Mouse (Mus musculus) MEL-GATA-1-ER (cell line): ENCODE results near the gene Fgfr2.

Experiments
- DNase-seq: peaks from one replicate; pipeline ENCODE4 v3.0.0-alpha.2; 2012; ENCODE audit warnings: low read depth; ENCODE audit errors: extremely low read depth

The Fgfr2 gene

DNA sequence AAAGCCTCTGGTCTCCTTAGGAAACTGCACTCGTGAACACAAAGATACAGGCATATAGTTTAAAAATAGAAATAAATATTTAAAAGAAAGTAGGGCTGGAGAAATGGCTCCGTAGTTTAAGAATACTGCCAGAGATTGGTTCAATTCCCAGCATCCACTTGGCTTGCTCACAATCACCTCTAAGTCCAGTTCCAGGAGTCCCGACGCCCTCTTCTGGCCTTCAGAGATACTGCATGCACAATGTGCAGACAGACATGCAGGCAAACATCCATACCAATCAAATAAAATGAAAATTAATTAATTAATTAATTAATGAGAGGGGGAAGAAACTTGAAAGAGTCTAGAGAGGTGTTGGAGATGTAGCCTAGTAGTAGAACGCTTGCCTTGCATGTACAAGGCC is 2856.1 kb downstream of the Fgfr2 start:
- DNase-seq: no peak

DNA sequence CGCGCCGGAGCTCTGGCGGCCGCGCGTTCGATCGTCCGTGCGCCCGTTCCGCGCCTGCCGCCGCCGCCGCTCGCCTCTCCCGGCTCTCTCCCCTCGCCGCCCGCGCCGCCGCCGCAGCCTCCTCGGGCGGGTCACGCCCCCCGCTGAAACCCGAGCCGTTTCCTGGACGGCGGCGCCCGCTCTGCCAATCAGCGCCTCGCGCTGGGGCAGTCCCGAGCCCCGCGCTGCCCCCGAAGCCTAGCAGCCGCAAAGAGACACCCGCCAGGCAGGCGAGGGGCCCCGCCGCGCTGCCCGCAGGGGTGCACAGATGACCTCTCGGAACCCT is 2857.0 kb downstream of the Fgfr2 start:
- DNase-seq: no peak

DNA sequence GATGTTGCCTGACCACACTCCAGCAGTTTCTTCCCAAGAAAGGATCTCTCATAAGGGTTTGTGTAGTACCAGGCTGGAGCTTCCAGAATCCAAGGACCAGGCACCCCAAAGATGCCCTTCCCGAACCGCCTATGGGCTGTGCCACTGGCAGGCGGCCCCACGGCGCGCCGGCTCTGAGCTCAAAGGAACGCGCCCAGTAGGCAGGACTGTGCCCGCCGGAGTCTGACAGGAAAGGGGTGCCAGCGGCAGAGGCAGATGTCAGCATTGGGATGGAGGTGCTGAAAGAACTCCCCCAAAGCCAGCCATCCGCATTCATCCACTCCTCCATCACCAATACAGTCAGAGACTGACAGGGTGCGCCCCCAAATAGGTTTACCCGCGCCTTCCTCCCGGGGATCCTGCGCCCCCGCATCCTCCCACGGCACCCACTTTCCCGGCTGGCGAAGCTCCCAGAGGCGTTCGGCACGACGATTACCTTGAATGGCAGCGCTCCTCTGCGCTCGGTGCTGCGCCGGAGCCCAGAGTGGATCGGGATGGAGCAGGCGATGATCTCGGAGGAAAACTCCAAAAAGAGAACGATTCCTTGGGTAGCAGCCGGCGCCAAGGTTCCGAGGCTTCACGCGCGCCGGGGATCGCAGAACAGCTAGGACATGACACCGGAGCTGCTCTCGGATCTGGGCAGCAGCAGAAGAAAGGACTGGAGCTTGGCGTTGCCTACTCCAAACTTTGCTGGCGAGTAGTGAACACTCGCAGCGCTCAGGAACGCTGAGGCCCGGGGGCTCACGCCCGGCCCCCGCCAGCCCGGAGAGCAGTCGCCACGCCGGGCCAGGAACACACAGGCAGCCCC is 2857.6 kb downstream of the Fgfr2 start:
- DNase-seq: no peak

DNA sequence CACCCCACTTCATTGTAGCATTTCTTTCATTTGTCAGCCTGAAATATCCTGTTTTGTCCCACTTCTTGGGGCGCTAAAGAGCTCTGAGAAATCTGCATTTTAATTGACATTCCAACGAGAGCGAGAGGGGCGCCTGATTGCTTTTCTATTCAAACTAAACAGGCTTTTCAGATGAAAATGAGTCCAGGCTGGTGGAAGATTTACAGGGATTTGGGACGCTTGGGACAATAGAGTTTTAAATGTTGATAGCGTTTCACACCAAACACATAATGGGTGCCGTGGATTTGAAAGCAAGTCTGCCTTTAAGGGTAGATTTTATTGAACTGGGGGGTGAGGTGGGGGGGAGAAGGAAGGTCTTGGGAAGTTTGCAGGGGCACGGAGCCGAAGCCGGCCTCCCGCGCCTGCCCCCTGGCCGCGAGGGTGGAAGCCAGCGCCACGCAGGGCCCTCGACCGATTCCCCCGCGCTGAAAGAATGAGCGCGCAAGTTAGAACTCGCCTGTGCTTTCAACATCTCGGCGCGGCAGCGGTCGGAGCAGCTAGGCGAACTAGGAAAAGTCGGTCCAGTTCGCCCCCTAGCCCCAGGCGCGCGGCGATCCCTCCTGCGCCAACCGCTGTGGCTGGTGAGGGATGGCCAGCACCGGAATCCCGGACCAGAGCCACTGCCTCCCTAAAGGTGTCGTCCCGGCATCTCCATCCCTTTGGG is 2858.4 kb downstream of the Fgfr2 start:
- no peak for DNase-seq

DNA sequence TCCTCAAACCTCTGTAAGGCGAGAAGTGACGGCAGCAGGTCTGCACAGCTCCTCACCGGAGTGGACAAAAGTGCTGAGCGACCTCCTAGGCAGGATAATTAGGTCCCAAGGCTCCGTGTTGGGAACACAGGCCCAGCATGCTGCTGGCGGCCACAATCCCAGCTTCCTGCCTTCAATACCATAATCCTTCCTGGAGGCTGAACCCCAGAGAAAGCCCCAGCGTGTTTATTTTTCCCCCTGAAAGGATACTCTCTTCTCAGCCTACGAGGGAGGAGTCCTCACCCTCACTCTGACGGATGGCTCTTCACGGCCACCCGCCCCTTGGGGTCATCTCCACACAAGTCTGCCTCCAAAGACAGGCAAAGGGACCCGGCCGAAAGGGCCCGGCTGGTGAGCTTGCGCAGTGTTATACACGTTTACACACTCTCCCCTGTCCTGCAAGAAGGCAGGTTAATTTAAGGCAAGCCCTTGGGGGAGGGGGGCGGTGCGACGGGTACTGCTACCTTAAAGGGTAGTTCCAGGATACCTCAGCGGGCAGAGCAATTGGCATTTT is 2859.3 kb downstream of the Fgfr2 start:
- DNase-seq: no peak

DNA sequence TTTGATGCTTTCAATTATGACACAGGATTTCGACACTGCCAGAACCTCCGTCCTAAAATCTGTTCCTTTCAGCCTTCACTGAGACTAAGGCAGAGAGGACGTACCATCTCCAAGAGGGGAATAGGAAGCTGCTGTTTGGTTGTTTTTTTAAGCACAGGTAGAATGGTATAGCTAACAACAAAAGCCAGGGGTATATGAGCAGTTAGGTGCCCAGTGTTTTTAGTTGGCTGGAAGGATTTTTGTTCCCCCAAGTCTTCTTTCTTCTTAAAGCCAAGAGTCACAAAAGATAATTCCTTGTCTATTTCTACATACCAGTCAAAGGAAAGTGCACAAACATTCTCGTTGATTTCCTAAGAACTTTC is 2859.9 kb downstream of the Fgfr2 start:
- no peak for DNase-seq

DNA sequence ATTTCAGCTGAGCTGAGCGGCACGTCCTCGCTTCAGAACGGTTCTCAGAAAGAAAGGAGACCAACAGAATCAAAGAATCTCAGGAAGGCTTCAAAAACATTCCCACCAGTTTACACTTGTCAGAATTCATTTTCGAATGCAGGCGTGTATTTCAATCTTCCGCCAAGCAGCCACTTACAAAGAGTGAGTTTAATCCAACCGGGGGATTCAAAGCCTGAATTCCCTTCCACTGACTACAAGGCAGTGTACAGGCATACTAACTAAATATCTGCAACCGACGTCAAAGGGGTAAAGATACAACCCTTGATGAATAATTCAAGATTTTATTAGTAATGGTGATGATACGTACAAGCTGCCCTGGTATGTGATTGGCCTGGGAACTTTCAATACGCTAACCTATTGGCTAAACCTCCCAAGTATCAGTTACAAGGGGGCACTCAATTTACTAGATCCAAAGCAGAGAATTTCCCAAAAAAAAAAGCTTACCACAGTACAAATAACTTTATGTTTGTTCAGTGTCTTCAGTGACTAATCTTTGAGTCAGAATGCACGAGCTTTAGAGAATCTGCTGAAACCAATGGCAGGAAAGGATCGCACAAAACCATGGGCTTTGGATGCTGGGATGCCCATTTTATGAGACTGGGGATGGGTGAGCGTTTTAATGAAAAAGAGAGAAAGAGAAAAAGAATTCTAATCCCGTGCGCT is 2860.5 kb downstream of the Fgfr2 start:
- DNase-seq: no peak

DNA sequence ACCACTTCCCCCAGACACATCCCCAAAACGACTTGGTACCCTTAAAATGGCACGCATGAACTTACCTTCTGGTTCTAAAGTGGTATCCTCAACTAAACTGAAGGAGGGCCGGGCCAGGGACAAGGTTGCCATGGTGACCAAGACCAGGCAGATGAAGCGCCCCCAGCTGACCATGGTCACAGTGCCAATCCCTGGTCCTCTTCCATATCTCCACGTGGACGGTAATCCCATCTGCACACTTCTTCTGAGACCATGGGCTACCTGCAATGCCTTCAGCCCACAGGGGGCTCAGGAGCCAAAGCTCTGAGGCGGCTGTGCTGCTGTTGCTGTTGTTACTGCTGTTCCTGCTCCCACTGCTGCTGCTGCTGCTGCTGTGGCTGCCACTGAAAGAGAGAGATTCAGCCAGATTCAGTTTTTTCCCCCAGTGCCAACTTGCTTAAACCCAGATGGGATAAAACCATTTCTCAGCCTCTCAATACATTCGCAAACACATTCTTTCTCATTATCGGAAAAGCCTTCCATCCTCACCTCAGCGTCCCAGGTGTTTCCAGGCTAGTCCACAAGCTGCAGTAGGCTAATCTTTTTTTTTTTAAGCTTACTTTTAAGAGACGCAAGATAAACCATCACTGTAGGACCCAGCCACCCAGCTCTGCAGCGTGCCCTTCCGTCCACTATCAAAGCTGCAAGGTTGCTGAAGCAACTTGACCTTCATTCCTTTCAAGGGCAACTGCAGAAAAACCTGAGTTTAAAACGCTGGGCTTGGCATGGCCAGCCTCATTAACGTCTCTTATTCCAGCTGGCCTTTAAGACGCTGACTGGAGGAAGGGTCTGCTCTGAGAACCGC is 2861.2 kb downstream of the Fgfr2 start:
- DNase-seq: no peak

DNA sequence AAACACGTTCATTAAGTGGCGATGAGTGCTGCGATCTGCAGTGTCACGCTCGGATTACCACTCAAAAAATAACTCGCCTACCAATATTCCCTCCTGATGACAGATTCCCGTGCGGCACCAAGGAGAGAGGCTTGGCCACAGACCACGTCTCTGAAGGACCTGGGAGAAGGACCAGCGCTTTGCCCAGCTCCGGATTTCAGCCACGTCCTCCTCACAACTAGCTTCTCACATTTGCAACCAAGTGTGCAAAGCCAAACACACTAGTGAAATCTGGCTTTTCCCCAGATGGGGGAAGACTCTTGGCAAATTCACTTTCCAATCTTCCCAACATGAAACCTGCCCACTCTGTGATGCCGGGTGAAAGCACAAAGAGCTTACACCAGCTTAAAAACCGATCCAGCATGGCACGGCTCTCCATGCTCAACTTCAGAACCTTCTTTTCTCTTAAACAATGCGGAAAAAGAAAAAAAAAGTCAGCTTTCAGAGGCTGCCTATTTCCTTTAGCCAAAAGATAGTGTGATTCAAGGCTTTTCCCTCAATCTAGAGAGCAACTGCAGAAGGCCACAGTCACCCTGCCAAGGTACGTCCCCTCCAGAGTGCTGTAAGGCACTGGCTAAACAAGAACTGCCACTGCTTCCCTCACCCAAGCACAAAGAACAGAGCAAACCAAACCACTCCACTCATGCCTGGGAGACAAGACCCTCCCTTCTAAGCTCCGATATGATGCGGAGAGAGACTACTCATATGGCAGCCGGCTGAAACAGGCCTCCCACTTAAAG is 2862.1 kb downstream of the Fgfr2 start:
- DNase-seq: no peak

DNA sequence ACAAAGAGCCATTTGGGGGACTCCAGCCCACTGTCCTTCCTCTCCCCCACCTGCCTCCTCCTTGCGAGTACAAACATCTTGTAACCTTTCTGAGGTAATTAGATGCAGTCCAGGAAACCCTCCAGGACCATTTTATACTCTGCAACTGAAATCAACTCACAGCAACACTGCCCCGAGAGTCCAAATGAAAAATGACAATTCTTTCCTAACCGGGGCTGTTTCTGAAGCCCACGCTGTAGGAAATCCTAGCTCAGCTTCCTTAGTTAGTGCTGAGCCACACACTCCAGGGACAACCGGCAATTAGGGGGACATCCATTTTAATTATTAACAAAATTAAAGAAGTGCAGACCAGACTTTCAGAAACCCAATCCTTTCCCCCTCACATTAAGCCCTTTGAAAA is 2863.1 kb downstream of the Fgfr2 start:
- no peak for DNase-seq

DNA sequence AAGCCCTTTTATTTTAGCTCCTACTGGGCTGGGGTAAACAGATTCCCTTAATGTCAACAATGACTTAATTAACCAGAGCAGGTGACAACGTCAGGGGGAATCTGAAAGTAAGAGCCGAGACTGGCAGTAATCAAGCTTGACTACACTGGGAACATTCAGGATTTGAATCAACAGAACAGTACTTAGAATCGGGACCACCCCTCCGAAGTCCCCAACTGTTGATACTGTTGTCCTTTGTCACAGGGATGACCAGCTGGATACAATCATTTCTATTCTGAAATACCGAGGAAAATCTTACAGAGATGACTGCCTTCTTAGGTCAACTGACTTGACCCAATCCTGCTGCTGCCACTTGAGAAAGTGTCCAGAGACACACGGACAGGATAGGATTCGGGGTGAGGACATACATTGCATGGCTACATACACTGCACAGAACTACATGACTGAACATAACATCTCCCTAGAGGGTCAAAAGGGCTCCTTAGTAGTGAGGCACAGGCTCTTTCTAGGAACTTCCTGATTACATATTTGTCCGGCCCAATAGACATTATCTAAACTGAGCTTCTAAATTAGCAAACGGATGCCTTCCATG is 2864.3 kb downstream of the Fgfr2 start:
- DNase-seq: no peak

DNA sequence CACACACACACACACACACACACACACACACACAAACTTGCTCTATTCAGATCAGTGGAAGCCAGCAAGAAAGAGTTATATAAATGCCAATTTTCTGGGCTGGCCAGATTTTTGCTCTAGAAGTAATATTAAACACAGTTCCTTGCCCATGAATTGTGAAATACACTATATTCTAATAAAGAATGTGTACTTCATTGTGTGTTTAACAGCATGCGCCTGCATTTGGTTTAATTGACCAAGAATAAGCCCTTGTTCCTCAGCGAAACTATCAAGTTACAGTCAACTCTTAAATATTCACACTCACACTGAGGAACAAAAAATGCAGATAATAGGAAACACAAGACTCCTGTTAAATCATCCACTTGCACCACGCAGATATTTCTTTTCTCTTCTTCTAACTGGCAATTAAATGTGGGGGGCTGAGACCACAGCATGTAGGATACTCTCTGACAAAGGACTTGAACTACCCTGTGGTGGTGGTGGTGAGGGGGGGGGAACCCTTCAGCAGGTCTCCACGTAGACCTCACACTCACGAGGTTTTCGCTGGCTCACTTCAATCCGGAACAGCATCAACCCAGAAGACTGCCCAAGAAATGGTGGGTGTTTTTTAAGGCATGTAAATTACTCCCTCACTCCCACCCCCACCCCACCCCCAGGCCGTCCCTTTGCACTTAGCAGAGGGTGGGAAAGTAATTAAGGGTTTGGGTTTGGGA is 2865.0 kb downstream of the Fgfr2 start:
- no peak for DNase-seq

DNA sequence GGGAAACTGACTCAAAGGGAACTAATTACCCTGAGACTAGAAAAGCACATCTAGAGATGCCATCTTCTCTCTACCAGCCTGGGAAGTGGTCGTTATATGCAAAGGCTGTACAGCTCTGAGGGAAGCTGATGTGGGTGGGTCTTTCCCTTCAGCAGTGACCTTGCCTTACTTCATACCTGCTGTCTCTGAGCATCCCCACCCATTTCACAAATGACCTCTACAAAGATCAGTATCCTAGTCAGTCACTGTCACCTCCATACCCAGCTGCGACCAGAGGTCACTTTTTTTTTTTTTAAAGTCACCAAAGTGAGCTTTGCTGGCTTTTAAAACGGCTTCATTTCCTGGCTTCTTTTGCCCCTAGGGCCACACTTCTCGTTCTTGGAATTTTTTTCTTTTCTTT is 2869.9 kb downstream of the Fgfr2 start:
- no peak for DNase-seq

DNA sequence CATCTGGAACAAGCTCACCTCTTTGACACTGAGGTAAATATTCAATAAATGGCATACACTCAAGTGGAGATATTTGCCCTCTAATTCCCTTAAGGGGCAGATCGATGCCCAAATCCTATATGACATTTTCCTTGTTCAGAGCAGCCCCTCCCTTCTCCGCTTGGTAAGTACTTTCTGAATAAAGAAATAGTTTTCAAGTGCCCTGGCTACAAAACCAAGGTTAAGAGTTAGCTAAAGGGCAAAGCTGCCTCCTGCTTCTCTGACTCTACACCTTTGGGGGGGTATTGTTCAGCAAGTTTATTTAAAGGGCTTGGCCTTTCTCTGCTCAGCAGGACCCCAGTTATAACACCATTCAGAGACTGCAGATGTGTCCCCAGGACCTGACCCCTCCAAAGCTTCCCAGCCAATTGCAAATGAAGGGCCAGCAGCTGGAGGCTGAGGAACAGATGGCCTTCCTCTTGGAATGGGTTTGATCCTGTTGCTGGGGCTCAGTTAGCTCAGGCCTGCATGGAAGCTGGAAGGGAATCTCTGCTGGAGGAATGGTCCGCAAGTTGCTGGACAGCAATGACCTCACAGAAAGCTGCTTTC is 2871.1 kb downstream of the Fgfr2 start:
- DNase-seq: no peak

DNA sequence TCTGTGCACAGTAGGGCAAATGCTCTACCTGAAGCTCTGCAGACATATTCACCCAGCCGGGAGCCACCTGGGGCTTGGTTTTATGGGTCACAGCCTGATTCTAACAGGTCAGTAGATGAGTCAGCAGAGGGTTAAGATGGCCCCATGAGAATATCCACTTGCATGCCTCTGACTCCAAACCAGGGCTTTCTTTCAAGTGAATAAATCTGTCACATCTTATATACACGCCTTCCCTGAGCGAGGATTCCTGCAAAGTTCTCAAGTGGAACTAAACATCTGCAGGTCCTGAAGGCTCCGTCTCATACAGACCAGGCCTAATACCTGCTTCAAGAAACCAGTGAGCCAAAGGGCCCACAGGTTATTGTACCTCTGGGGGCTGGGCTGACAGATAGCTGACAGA is 2872.2 kb downstream of the Fgfr2 start:
- DNase-seq: no peak

DNA sequence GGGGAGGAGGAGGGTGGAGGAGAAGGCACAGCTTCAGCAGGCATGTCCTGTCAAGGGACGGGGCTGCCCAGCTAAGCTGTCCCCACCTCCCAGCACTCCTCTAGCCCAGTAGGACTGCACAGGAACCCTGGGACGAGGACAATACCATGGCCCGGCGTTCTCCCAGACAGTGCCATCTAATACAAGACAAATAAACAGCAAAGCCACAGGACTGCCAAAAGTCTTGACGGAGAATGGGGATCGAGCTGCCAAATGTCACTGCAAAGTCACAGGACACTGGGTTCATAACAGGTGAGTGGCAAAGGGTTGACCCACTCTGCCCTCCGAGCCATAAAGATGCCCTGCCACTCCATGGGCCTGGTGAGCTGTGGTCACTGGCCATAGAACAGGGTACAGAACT is 2874.7 kb downstream of the Fgfr2 start:
- DNase-seq: no peak

DNA sequence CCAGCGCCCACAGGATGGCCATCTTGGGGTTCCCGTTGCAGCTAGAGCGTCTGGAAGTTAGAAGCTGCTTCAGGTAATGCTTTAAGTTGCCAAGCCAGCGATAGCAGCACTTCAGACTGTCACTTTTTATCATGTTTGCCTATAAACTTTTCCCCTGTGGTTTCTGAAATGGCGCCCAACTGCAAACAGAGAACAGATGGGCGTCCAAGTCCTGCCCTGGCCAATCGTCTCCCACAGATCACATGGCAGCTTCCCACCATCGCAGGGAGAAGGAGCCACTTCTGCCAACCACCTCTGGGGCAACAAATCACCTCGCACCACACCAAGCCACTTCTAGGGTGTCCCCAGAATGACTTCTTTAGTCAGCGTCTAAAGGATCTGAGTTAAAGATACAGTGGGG is 2875.3 kb downstream of the Fgfr2 start:
- DNase-seq: no peak

DNA sequence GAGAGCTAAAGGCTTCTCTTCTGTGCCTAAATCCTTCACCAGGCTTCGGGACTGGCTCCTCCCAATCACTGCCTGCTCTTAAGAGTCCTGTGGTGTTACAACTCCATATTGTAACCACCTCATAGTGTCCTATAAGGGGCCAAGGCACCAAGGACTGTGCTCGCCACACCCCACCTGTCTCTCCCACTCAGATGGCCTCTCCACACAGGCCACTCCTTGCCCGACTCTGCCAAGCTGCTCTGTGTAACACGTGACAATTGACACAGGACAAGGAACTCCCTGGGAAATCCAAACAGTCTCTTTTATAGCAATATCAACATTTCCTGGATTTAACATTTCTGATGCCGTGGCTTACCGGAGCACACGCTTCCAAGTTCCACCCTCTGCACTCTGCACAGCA is 2876.7 kb downstream of the Fgfr2 start:
- no peak for DNase-seq

DNA sequence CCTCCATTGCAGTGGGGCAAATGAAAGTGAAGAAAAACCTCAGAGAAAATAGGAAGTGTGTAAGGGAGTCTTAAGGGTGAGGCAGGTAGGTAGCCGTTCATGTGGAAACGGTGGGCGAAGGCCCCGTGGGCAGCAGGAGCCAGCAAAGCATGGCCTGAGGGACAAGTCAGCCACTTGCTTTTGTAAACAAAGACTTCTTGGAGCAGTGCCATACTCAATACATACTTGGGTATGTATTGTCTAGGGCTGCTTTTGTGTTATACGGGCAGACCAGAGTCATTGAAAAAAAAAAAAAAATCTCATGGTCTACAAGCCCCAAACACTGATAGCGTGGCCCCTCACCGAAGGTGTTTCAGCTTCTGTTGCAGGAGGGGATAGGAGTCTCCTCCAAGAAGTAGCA is 2878.6 kb downstream of the Fgfr2 start:
- no peak for DNase-seq
